Mouse (Mus musculus) liver, postnatal 0 days (tissue): ENCODE data around the gene Pcgf2.

Source experiments
- CTCF ChIP-seq: sonication (generic); IDR thresholded peaks from 2 replicates; pipeline ENCODE4 v1.5.1; 2016; ENCODE audit warnings: antibody characterized with exemption, low read depth
- EP300 ChIP-seq: IDR thresholded peaks from 2 replicates; pipeline ENCODE4 v1.6.1; 2016; ENCODE audit warnings: antibody characterized with exemption, low read depth, mild to moderate bottlenecking

DNA sequence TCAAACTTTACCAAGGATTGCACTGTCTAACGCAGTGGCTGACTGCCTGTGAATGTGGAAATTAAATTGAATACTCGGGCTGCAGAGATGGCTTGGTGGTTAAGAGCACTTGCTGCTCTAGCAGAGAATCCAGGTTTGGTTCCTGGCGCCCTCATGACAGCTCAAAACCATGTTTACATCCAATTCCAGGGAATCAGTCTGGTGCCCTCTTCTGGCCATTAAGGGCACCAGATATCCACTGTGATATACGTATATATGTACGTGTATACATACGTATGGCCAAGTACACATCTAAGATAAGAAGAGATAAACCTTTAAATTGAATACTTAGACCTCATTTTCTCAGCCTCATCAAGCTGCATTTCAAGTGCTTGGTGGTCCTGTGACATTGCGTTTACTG lies 34.1 kb downstream of the Pcgf2 start:
- TF ChIP-seq CTCF (peak; percentile 52), EP300 (no peak)
